Mouse (Mus musculus): ENCODE data around the gene Nfib.

GRCm38 (mm10) chr4:82392496-82392895, 313.1 kb downstream of the Nfib start:
- TF ChIP-seq CTCF (IDR thresholded peaks at IDR 0.05; ENCODE audit: insufficient read depth, low read length) (no peak), POLR2A (IDR thresholded peaks at IDR 0.05; ENCODE audit: borderline replicate concordance, extremely low read depth, low read depth, low read length) (no peak)

Measured in lung, adult 2 months (tissue).